Mouse (Mus musculus) olfactory bulb, adult 2 months (tissue): ENCODE measurements around the gene Bpifb4.

Source experiments
- CTCF ChIP-seq: fragments of 200-500 bp; IDR thresholded peaks from 2 replicates; pipeline ENCODE4 v1.5.1; 2012; ENCODE audit warnings: low read depth, mild to moderate bottlenecking, low read length, moderate library complexity; ENCODE audit not compliant: insufficient read depth
- POLR2A ChIP-seq: fragments of 200-500 bp; IDR thresholded peaks from 2 replicates; pipeline ENCODE4 v1.6.1; 2012; ENCODE audit warnings: mild to moderate bottlenecking, low read depth, low read length, moderate library complexity; ENCODE audit not compliant: insufficient read depth

GRCm38 (mm10) chr2:153953836-153954235, 15.8 kb downstream of the Bpifb4 start:
- TF ChIP-seq POLR2A (no peak), CTCF (no peak)
